ENCODE assay signal across 8 mouse cellular contexts in genomic region chr17:86170164-86170958, GRCm38 (mm10). TPM values are rescaled to one million over a fixed set of nuclear protein-coding genes. Genes with fewer than 3 reads are reported as not detected.
DNase-seq lines count a peak whose midpoint lies in the region; ATAC-seq lines count a peak whose summit lies in the region.

No protein-coding gene starts in this region.

- peak overlapping the region; percentile 85 for H3K4me3 ChIP-seq in lung, embryonic 16.5 days (ENCODE audit: low read length)
- H3K4me3 ChIP-seq in limb, embryonic 13.5 days = peak overlapping the region; percentile 75
- H3K4me3 ChIP-seq in stomach, embryonic 15.5 days (replicated peaks) = peak overlapping the region; percentile 68; the same call in 1 of the 2 replicates

- DNase-seq in adrenal gland, adult (ENCODE audit: inconsistent age in 2 of 2, low spot score in 1 of 2) = peak; percentile 42 to 82
- DNase-seq in adrenal gland, postnatal 4 days (ENCODE audit: low spot score in 2 of 2) = no peak
- DNase-seq in lung, postnatal 25 days (ENCODE audit: low spot score) = no peak
- no peak for DNase-seq in urinary bladder, postnatal 10 days (ENCODE audit: low spot score)
- no peak for DNase-seq in left cerebral cortex, adult 9 months (ENCODE audit: low spot score in 2 of 2)

- 0 out of 2 replicates have a peak overlapping the region, but pooled peaks have one; percentile 8 for H3K9ac ChIP-seq in lung, embryonic 16.5 days (ENCODE audit: low read length)
- H3K9ac ChIP-seq in limb, embryonic 13.5 days = no peak overlapping the region
- no peak overlapping the region for H3K9ac ChIP-seq in stomach, embryonic 15.5 days

- H3K4me2 ChIP-seq in lung, embryonic 16.5 days (ENCODE audit: low read depth, low read length) = peak overlapping the region; percentile 97
- H3K4me2 ChIP-seq in limb, embryonic 13.5 days (replicated peaks) = peak overlapping the region; percentile 95
- H3K4me2 ChIP-seq in stomach, embryonic 15.5 days = peak overlapping the region; percentile 99

- 64% methylated on average over 9 of the region's 9 CpGs for WGBS in lung, embryonic 16.5 days
- 56% methylated on average over 9 of the region's 9 CpGs for WGBS in limb, embryonic 13.5 days
- WGBS in stomach, embryonic 15.5 days = 64% methylated on average over 9 of the region's 9 CpGs

- ATAC-seq in lung, embryonic 16.5 days (ENCODE audit: low read depth) = no peak
- no peak for ATAC-seq in limb, embryonic 13.5 days (ENCODE audit: low FRiP score, low read depth)
- ATAC-seq in stomach, embryonic 15.5 days (ENCODE audit: insufficient read depth, low FRiP score, low read depth) = no peak

- H3K36me3 ChIP-seq in lung, embryonic 16.5 days (ENCODE audit: control insufficient read depth, insufficient read depth, low read length) = no peaks in the 10 kb centered on the region; the same call in 1 of the 2 replicates
- peaks cover 8% of the 10 kb centered on the region for H3K36me3 ChIP-seq in limb, embryonic 13.5 days
- no peaks in the 10 kb centered on the region for H3K36me3 ChIP-seq in stomach, embryonic 15.5 days

- no peak overlapping the region for H3K27ac ChIP-seq in lung, embryonic 16.5 days (ENCODE audit: low read length)
- no peak overlapping the region for H3K27ac ChIP-seq in limb, embryonic 13.5 days
- no peak overlapping the region for H3K27ac ChIP-seq in stomach, embryonic 15.5 days

- H3K27me3 ChIP-seq in lung, embryonic 16.5 days (ENCODE audit: control insufficient read depth, insufficient read depth, low read depth, low read length) = no peaks in the 10 kb centered on the region
- no peaks in the 10 kb centered on the region for H3K27me3 ChIP-seq in limb, embryonic 13.5 days
- H3K27me3 ChIP-seq in stomach, embryonic 15.5 days (replicated peaks) = no peaks in the 10 kb centered on the region; the same call in 1 of the 2 replicates

- no peaks in the 10 kb centered on the region for H3K9me3 ChIP-seq in lung, embryonic 16.5 days (ENCODE audit: control insufficient read depth, low read length)
- H3K9me3 ChIP-seq in limb, embryonic 13.5 days = no peaks in the 10 kb centered on the region
- H3K9me3 ChIP-seq in stomach, embryonic 15.5 days = no peaks in the 10 kb centered on the region

- H3K4me1 ChIP-seq in lung, embryonic 16.5 days (replicated peaks; ENCODE audit: control insufficient read depth, insufficient read depth, low read length) = peaks cover 14% of the 10 kb centered on the region
- peaks cover 38% of the 10 kb centered on the region for H3K4me1 ChIP-seq in limb, embryonic 13.5 days
- H3K4me1 ChIP-seq in stomach, embryonic 15.5 days = peaks cover 17% of the 10 kb centered on the region

RNA-seq across cellular contexts. Expression of gene Prkce, which starts 2.8 kb away (rescaled TPM):
- total RNA-seq in adrenal gland, postnatal 4 days (2021) = 10 to 100 TPM; 25.2 to 27.4 TPM
- 4.7 and 4.9 TPM in 2 replicates for polyA plus RNA-seq in lung, embryonic 16.5 days (2015; fragmentation: Nextera tagmentation; extraction: Ambion mirVana)
- polyA plus RNA-seq in limb, embryonic 13.5 days (2015; fragmentation: Nextera tagmentation; extraction: Ambion mirVana) = 6.2 and 6.7 TPM in 2 replicates
- 6.3 and 6.5 TPM in 2 replicates for polyA plus RNA-seq in stomach, embryonic 15.5 days (2015; fragmentation: Nextera tagmentation; extraction: Ambion mirVana)

RNA-seq across cellular contexts. Expression of gene Srbd1, which starts 25.4 kb away (rescaled TPM):
- total RNA-seq in adrenal gland, postnatal 4 days (2021) = 10 to 100 TPM; 19.3 to 23.2 TPM
- polyA plus RNA-seq in lung, embryonic 16.5 days (2015; fragmentation: Nextera tagmentation; extraction: Ambion mirVana) = 16.2 and 18.4 TPM in 2 replicates
- polyA plus RNA-seq in limb, embryonic 13.5 days (2015; fragmentation: Nextera tagmentation; extraction: Ambion mirVana) = 17.6 and 19.7 TPM in 2 replicates
- 13.2 and 13.3 TPM in 2 replicates for polyA plus RNA-seq in stomach, embryonic 15.5 days (2015; fragmentation: Nextera tagmentation; extraction: Ambion mirVana)

Comparison
In these comparisons a context has a peak if more than half of its experiments do, and no peak if none do; other contexts are left out.
1. DNase-seq: peak in adrenal gland, adult (2 of 2); none in adrenal gland, postnatal 4 days (0 of 2), lung, postnatal 25 days (single experiment), urinary bladder, postnatal 10 days (single experiment) and left cerebral cortex, adult 9 months (0 of 2).
2. Peak in every context shown above with its lines, with median percentiles within 50 percentile points of each other: H3K4me2 ChIP-seq and H3K4me3 ChIP-seq.